Mouse (Mus musculus) embryonic fibroblast, embryonic 13.5 days (primary cell): ENCODE measurements around the gene Gm6588.

Experiments used
- CTCF ChIP-seq: IDR thresholded peaks from 2 replicates; pipeline ENCODE4 v1.5.1; 2011; ENCODE audit warnings: mild to moderate bottlenecking, control low read depth, low read length, moderate library complexity, borderline replicate concordance; ENCODE audit not compliant: insufficient read depth
- POLR2A ChIP-seq: IDR thresholded peaks from 2 replicates; pipeline ENCODE4 v1.6.1; 2011; ENCODE audit warnings: low read depth, mild to moderate bottlenecking, control low read depth, low read length, moderate library complexity

DNA sequence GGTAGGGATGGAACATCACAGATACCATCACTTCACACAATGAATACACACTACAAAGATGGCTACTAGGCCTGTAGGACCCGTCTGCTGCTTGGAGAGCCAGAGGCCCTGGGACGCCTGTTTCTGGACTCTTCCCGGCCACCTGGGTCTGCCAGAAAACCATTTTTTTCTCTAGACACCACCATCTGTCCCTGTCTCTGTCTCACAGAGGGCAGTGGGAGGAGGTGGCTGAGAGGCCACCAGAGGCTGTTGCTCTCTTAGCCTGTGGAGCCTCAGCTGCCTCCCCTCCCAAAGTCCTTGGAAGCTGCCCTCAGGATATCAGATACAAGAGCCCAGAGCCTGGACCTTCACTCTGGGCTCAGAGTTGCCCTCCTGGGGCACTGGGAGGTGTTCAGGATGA, 10.7 kb downstream of the Gm6588 start:
- TF ChIP-seq CTCF = no peak
- no peak for TF ChIP-seq POLR2A
